In the genomic region with DNA sequence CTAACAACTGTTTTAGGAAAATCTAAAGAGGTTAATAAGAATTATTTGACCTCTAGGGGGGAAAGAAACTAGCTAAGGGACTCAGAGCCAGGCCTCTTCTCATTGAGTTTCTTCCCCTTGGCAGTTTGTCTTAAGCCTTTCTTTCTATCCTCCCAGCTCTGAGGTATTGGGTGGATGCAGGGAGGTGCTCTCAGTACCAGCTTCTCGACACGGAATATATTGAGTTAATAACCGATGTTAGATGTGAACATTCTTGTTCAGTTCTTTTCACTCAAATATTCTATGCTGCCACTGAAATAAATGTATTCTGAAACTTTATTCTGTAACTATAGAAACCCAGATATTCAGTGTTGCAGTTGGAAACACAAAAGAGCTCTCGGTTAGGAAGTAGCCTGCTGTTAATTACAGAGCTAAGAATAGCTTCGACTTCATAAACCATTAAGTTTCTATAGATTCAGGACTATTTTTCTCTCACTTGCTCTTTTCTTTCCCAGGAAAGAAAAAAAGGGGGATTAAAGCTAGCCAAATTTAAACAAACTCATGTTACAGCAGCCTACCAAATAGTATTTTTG, we compare ENCODE assay signal across 14 mouse cellular contexts.
"Had no signal": no experiment of that assay in that cellular context is flagged by ENCODE, and none has a peak within 500 bp of the region (broad histone marks: within the 10 kb centered on the region; RNA-seq: fewer than 3 reads in every experiment).

No protein-coding gene starts in this region.

- H3K4me3 ChIP-seq: limb, embryonic 15.5 days; liver, embryonic 12.5 days; megakaryocyte, embryonic 14.5 days had no signal

- H3K4me1 ChIP-seq: limb, embryonic 15.5 days; liver, embryonic 12.5 days; megakaryocyte, embryonic 14.5 days had no signal

- H3K4me2 ChIP-seq: limb, embryonic 15.5 days; liver, embryonic 12.5 days; lung, embryonic 14.5 days; midbrain, embryonic 11.5 days had no signal

- H3K27ac ChIP-seq: kidney, postnatal 0 days; limb, embryonic 15.5 days; liver, embryonic 12.5 days; stomach, postnatal 0 days had no signal

- DNase-seq: kidney, postnatal 36 days; layer of hippocampus, adult 9-11 months; layer of hippocampus, postnatal 36 days; lung, embryonic 14.5 days; lung, postnatal 10 days; lung, postnatal 4 days; thymus, adult 18-20 months; thymus, postnatal 14 days had no signal

- H3K27me3 ChIP-seq: limb, embryonic 15.5 days; liver, embryonic 12.5 days; megakaryocyte, embryonic 14.5 days had no signal

- H3K9ac ChIP-seq: limb, embryonic 15.5 days; liver, embryonic 12.5 days; lung, embryonic 14.5 days had no signal

- H3K36me3 ChIP-seq: limb, embryonic 15.5 days; liver, embryonic 12.5 days had no signal

- H3K9me3 ChIP-seq: limb, embryonic 15.5 days; liver, embryonic 12.5 days; megakaryocyte, embryonic 14.5 days had no signal

- ATAC-seq: liver, embryonic 12.5 days had no signal
